Mouse (Mus musculus): ENCODE data around the gene Retreg3. TPM values are rescaled to one million over a fixed set of nuclear protein-coding genes. Genes with fewer than 3 reads are reported as not detected.
A peak's percentile ranks its signal among the peaks of the same experiment; 100 is the strongest.
"Not testable (repeated sequence)": the region's sequence is repeated elsewhere in the genome, so short reads cannot be mapped to it uniquely, and the experiment has no call there.

The Retreg3 gene
- total and polyA plus RNA-seq, 3 experiments, result 28.5 to 31.8 (median 31.0) TPM

GRCm38 (mm10) chr11:101128996-101129577, 9.4 kb upstream of the Retreg3 start:
- DNase-seq, result peak; percentile 34 to 45
- Histone ChIP-seq H3K27me3 (ENCODE audit: control insufficient read depth, insufficient read depth, low read length) (no peaks in the 10 kb centered on the region), H3K36me3 (ENCODE audit: control insufficient read depth, insufficient read depth, low read length) (no peaks in the 10 kb centered on the region), H3K79me2 (replicated peaks; ENCODE audit: control insufficient read depth, insufficient read depth, low read length) (no peaks in the 10 kb centered on the region), H3K9ac (ENCODE audit: low read depth, low read length) (no peak overlapping the region), H3K4me3 (no peak overlapping the region), H3K27ac (no peak overlapping the region; the same call in 1 of the 2 replicates), H3K4me1 (ENCODE audit: control insufficient read depth, insufficient read depth, low read length) (no peaks in the 10 kb centered on the region; the same call in 1 of the 2 replicates)
- WGBS, result 67% methylated on average over 11 of the region's 11 CpGs
- TF ChIP-seq CTCF (IDR thresholded peaks at IDR 0.05) (no peak), EP300 (IDR thresholded peaks at IDR 0.05; ENCODE audit: insufficient read depth, low read depth, low read length) (no peak), POLR2A (IDR thresholded peaks at IDR 0.05; ENCODE audit: insufficient read depth, low read depth, low read length) (no peak)
- intact Hi-C loops (cut with DNase I), result no loop called here

GRCm38 (mm10) chr11:101127075-101127474, 7.4 kb upstream of the Retreg3 start:
- H3K4me3 ChIP-seq, result no peak overlapping the region
- DNase-seq, result no peak
- H3K79me2 ChIP-seq (replicated peaks; ENCODE audit: control insufficient read depth, insufficient read depth, low read length), result no peaks in the 10 kb centered on the region
- 86% methylated on average over 1 of the region's 1 CpGs for WGBS
- H3K9ac ChIP-seq (ENCODE audit: low read depth, low read length), result no peak overlapping the region
- TF ChIP-seq CTCF (IDR thresholded peaks at IDR 0.05) (peak; percentile 31), EP300 (IDR thresholded peaks at IDR 0.05; ENCODE audit: insufficient read depth, low read depth, low read length) (no peak), POLR2A (IDR thresholded peaks at IDR 0.05; ENCODE audit: insufficient read depth, low read depth, low read length) (no peak)
- no peaks in the 10 kb centered on the region for H3K27me3 ChIP-seq (ENCODE audit: control insufficient read depth, insufficient read depth, low read length)
- H3K4me1 ChIP-seq (ENCODE audit: control insufficient read depth, insufficient read depth, low read length), result no peaks in the 10 kb centered on the region; the same call in 1 of the 2 replicates
- H3K27ac ChIP-seq, result no peak overlapping the region
- no peaks in the 10 kb centered on the region for H3K36me3 ChIP-seq (ENCODE audit: control insufficient read depth, insufficient read depth, low read length)
- intact Hi-C loops (cut with DNase I), result no loop called here

- H3K79me2 ChIP-seq (replicated peaks; ENCODE audit: control insufficient read depth, insufficient read depth, low read length); DNase-seq; H3K27ac ChIP-seq; H3K9ac ChIP-seq (ENCODE audit: low read depth, low read length); H3K27me3 ChIP-seq (ENCODE audit: control insufficient read depth, insufficient read depth, low read length); intact Hi-C loops (cut with DNase I); H3K4me3 ChIP-seq; H3K4me1 ChIP-seq (ENCODE audit: control insufficient read depth, insufficient read depth, low read length); H3K36me3 ChIP-seq (ENCODE audit: control insufficient read depth, insufficient read depth, low read length): not testable (repeated sequence)
- WGBS, result 95% methylated on average over 9 of the region's 9 CpGs
Measured at GRCm38 (mm10) chr11:101125008-101125407, 5.3 kb upstream of the Retreg3 start.

GRCm38 (mm10) chr11:101124494-101124893, 4.8 kb upstream of the Retreg3 start:
- H3K4me1 ChIP-seq (ENCODE audit: control insufficient read depth, insufficient read depth, low read length); H3K27ac ChIP-seq; H3K36me3 ChIP-seq (ENCODE audit: control insufficient read depth, insufficient read depth, low read length); H3K79me2 ChIP-seq (replicated peaks; ENCODE audit: control insufficient read depth, insufficient read depth, low read length); H3K9ac ChIP-seq (ENCODE audit: low read depth, low read length); H3K4me3 ChIP-seq; DNase-seq; H3K27me3 ChIP-seq (ENCODE audit: control insufficient read depth, insufficient read depth, low read length); intact Hi-C loops (cut with DNase I): not testable (repeated sequence)
- 96% methylated on average over 8 of the region's 8 CpGs for WGBS

GRCm38 (mm10) chr11:101120545-101121188, 974 bp upstream of the Retreg3 start:
- H3K4me1 ChIP-seq (ENCODE audit: control insufficient read depth, insufficient read depth, low read length), result peaks cover 7% of the 10 kb centered on the region
- peak overlapping the region; percentile 72 for H3K4me3 ChIP-seq
- peaks cover 11% of the 10 kb centered on the region for H3K36me3 ChIP-seq (ENCODE audit: control insufficient read depth, insufficient read depth, low read length)
- DNase-seq, result peak in 1 of 2 experiments; percentile 53
- peaks cover 4% of the 10 kb centered on the region; the same call in 1 of the 2 replicates for H3K79me2 ChIP-seq (replicated peaks; ENCODE audit: control insufficient read depth, insufficient read depth, low read length)
- H3K9ac ChIP-seq (ENCODE audit: low read depth, low read length), result peak overlapping the region; percentile 63
- H3K27me3 ChIP-seq (ENCODE audit: control insufficient read depth, insufficient read depth, low read length), result no peaks in the 10 kb centered on the region
- peak overlapping the region; percentile 84 for H3K27ac ChIP-seq
- intact Hi-C loops (cut with DNase I), result loop anchor here (2.0 kb wide), 1 partner anchor 24 kb away; no protein-coding TSS in a partner anchor
- no peak for TF ChIP-seq EP300 (IDR thresholded peaks at IDR 0.05; ENCODE audit: insufficient read depth, low read depth, low read length)
- TF ChIP-seq CTCF (IDR thresholded peaks at IDR 0.05), result no peak
- no peak for TF ChIP-seq POLR2A (IDR thresholded peaks at IDR 0.05; ENCODE audit: insufficient read depth, low read depth, low read length)
- WGBS, result 20% methylated on average over 19 of the region's 19 CpGs

- peak overlapping the region; percentile 91 for H3K9ac ChIP-seq (ENCODE audit: low read depth, low read length)
- TF ChIP-seq CTCF (IDR thresholded peaks at IDR 0.05) (peak; percentile 51), POLR2A (IDR thresholded peaks at IDR 0.05; ENCODE audit: insufficient read depth, low read depth, low read length) (no peak)
- H3K4me3 ChIP-seq, result peak overlapping the region; percentile 66
- H3K79me2 ChIP-seq (replicated peaks; ENCODE audit: control insufficient read depth, insufficient read depth, low read length), result peaks cover 4% of the 10 kb centered on the region; the same call in 1 of the 2 replicates
- H3K27ac ChIP-seq, result peak overlapping the region; percentile 98
- under 1% methylated on average over 38 of the region's 39 CpGs for whole genome bisulfite sequencing
- peaks cover 15% of the 10 kb centered on the region for H3K36me3 ChIP-seq (ENCODE audit: control insufficient read depth, insufficient read depth, low read length)
- H3K4me1 ChIP-seq (ENCODE audit: control insufficient read depth, insufficient read depth, low read length), result peaks cover 7% of the 10 kb centered on the region
- H3K27me3 ChIP-seq (ENCODE audit: control insufficient read depth, insufficient read depth, low read length), result no peaks in the 10 kb centered on the region
- DNase-seq, result no peak
- intact Hi-C loops (cut with DNase I), result loop anchor here (2.0 kb wide), 2 partner anchors 32 to 56 kb away; partner anchors contain the start of genes Ccr10 and Mlx
Measured at GRCm38 (mm10) chr11:101119131-101119760, 447 bp downstream of the Retreg3 start.

All from heart, adult 2 months (tissue).